Mouse (Mus musculus): ENCODE measurements around the gene Car12. TPM values are rescaled to one million over a fixed set of nuclear protein-coding genes. Genes with fewer than 3 reads are reported as not detected.

Gene Car12
- 3.4 and 8.4 TPM in 2 replicates for polyA plus RNA-seq (2012; rRNA removed)

GRCm38 (mm10) chr9:66713135-66714021, at the start of gene Car12:
Gene Car12, plus strand, starts transcription at chr9:66713686.
- WGBS, result 20% methylated on average over 29 of the region's 29 CpGs
- H3K27ac ChIP-seq (ENCODE audit: insufficient read depth, low read length), result no peak within 1 kb of the TSS
- H3K27me3 ChIP-seq (ENCODE audit: control insufficient read depth, insufficient read depth, low read length), result no peaks in the 10 kb centered on the region
- peak; percentile 41 to 51 for DNase-seq
- H3K4me1 ChIP-seq (ENCODE audit: control insufficient read depth, insufficient read depth, low read length), result peaks cover 11% of the 10 kb centered on the region
- TF ChIP-seq CTCF (IDR thresholded peaks at IDR 0.05; ENCODE audit: borderline replicate concordance, insufficient read depth, low read depth, low read length), result no peak
- 0 out of 2 replicates have a peak, but pooled peaks have one; percentile 10 for TF ChIP-seq POLR2A (IDR thresholded peaks at IDR 0.05; ENCODE audit: borderline replicate concordance, insufficient read depth, low read length)
- peak within 1 kb of the TSS; percentile 59 for H3K4me3 ChIP-seq (replicated peaks; ENCODE audit: insufficient read depth, low read depth, low read length)

- Histone ChIP-seq H3K4me1 (ENCODE audit: control insufficient read depth, insufficient read depth, low read length) (peaks cover 23% of the 10 kb centered on the region), H3K27ac (ENCODE audit: insufficient read depth, low read length) (no peak overlapping the region), H3K27me3 (ENCODE audit: control insufficient read depth, insufficient read depth, low read length) (no peaks in the 10 kb centered on the region), H3K4me3 (replicated peaks; ENCODE audit: insufficient read depth, low read depth, low read length) (no peak overlapping the region)
- no peak for TF ChIP-seq CTCF (IDR thresholded peaks at IDR 0.05; ENCODE audit: borderline replicate concordance, insufficient read depth, low read depth, low read length)
- no peak for DNase-seq
- 84% methylated on average over 3 of the region's 3 CpGs for WGBS
Measured at GRCm38 (mm10) chr9:66663764-66664163, 49.7 kb upstream of the Car12 start.

GRCm38 (mm10) chr9:66664561-66664960, 48.9 kb upstream of the Car12 start:
- no peak overlapping the region for H3K4me3 ChIP-seq (replicated peaks; ENCODE audit: insufficient read depth, low read depth, low read length)

GRCm38 (mm10) chr9:66666153-66666552, 47.3 kb upstream of the Car12 start:
- H3K27me3 ChIP-seq (ENCODE audit: control insufficient read depth, insufficient read depth, low read length), result no peaks in the 10 kb centered on the region
- TF ChIP-seq CTCF (IDR thresholded peaks at IDR 0.05; ENCODE audit: borderline replicate concordance, insufficient read depth, low read depth, low read length) (no peak), POLR2A (IDR thresholded peaks at IDR 0.05; ENCODE audit: borderline replicate concordance, insufficient read depth, low read length) (no peak)
- WGBS, result 45% methylated on average over 3 of the region's 3 CpGs
- H3K27ac ChIP-seq (ENCODE audit: insufficient read depth, low read length), result no peak overlapping the region
- no peak overlapping the region for H3K4me3 ChIP-seq (replicated peaks; ENCODE audit: insufficient read depth, low read depth, low read length)
- peak in 1 of 2 experiments; percentile 22 for DNase-seq
- peaks cover 23% of the 10 kb centered on the region for H3K4me1 ChIP-seq (ENCODE audit: control insufficient read depth, insufficient read depth, low read length)

More at GRCm38 (mm10) chr9:66664561-66664960, 48.9 kb upstream of the Car12 start:
- Histone ChIP-seq H3K4me1 (ENCODE audit: control insufficient read depth, insufficient read depth, low read length) (peaks cover 23% of the 10 kb centered on the region), H3K27me3 (ENCODE audit: control insufficient read depth, insufficient read depth, low read length) (no peaks in the 10 kb centered on the region), H3K27ac (ENCODE audit: insufficient read depth, low read length) (no peak overlapping the region)
- 94% methylated on average over 7 of the region's 7 CpGs for WGBS
- DNase-seq, result no peak
- TF ChIP-seq POLR2A (IDR thresholded peaks at IDR 0.05; ENCODE audit: borderline replicate concordance, insufficient read depth, low read length), result no peak
- no peak for TF ChIP-seq CTCF (IDR thresholded peaks at IDR 0.05; ENCODE audit: borderline replicate concordance, insufficient read depth, low read depth, low read length)

GRCm38 (mm10) chr9:66667046-66667445, 46.4 kb upstream of the Car12 start:
- Histone ChIP-seq H3K27ac (ENCODE audit: insufficient read depth, low read length) (no peak overlapping the region), H3K4me1 (ENCODE audit: control insufficient read depth, insufficient read depth, low read length) (peaks cover 23% of the 10 kb centered on the region), H3K27me3 (ENCODE audit: control insufficient read depth, insufficient read depth, low read length) (no peaks in the 10 kb centered on the region), H3K4me3 (replicated peaks; ENCODE audit: insufficient read depth, low read depth, low read length) (no peak overlapping the region)
- WGBS, result 82% methylated on average over 6 of the region's 6 CpGs
- DNase-seq, result no peak
- TF ChIP-seq POLR2A (IDR thresholded peaks at IDR 0.05; ENCODE audit: borderline replicate concordance, insufficient read depth, low read length), result no peak
- TF ChIP-seq CTCF (IDR thresholded peaks at IDR 0.05; ENCODE audit: borderline replicate concordance, insufficient read depth, low read depth, low read length), result no peak

- WGBS, result 34% methylated on average over 4 of the region's 4 CpGs
Measured at GRCm38 (mm10) chr9:66667868-66668267, 45.6 kb upstream of the Car12 start.

GRCm38 (mm10) chr9:66669561-66670078, 43.9 kb upstream of the Car12 start:
- TF ChIP-seq POLR2A (IDR thresholded peaks at IDR 0.05; ENCODE audit: borderline replicate concordance, insufficient read depth, low read length), result no peak
- no peak for TF ChIP-seq CTCF (IDR thresholded peaks at IDR 0.05; ENCODE audit: borderline replicate concordance, insufficient read depth, low read depth, low read length)
- H3K27ac ChIP-seq (ENCODE audit: insufficient read depth, low read length), result no peak overlapping the region
- H3K27me3 ChIP-seq (ENCODE audit: control insufficient read depth, insufficient read depth, low read length), result no peaks in the 10 kb centered on the region
- no peak for DNase-seq
- peaks cover 23% of the 10 kb centered on the region for H3K4me1 ChIP-seq (ENCODE audit: control insufficient read depth, insufficient read depth, low read length)
- H3K4me3 ChIP-seq (replicated peaks; ENCODE audit: insufficient read depth, low read depth, low read length), result no peak overlapping the region
- WGBS, result 67% methylated on average over 7 of the region's 7 CpGs

More at GRCm38 (mm10) chr9:66667868-66668267, 45.6 kb upstream of the Car12 start:
- Histone ChIP-seq H3K4me3 (replicated peaks; ENCODE audit: insufficient read depth, low read depth, low read length) (no peak overlapping the region), H3K27ac (ENCODE audit: insufficient read depth, low read length) (no peak overlapping the region), H3K27me3 (ENCODE audit: control insufficient read depth, insufficient read depth, low read length) (no peaks in the 10 kb centered on the region), H3K4me1 (ENCODE audit: control insufficient read depth, insufficient read depth, low read length) (peaks cover 23% of the 10 kb centered on the region)
- peak in 1 of 2 experiments; percentile 52 for DNase-seq
- TF ChIP-seq POLR2A (IDR thresholded peaks at IDR 0.05; ENCODE audit: borderline replicate concordance, insufficient read depth, low read length), result no peak
- no peak for TF ChIP-seq CTCF (IDR thresholded peaks at IDR 0.05; ENCODE audit: borderline replicate concordance, insufficient read depth, low read depth, low read length)

All from cerebellum, adult 2 months (tissue).